Mouse (Mus musculus): ENCODE data around the gene Ecd. TPM values are rescaled to one million over a fixed set of nuclear protein-coding genes. Genes with fewer than 3 reads are reported as not detected.
"Not testable (repeated sequence)": the region's sequence is repeated elsewhere in the genome, so short reads cannot be mapped to it uniquely, and the experiment has no call there.

Gene Ecd
- total RNA-seq, 2 experiments from 2014 or later: 31.4 to 31.8 TPM

DNA sequence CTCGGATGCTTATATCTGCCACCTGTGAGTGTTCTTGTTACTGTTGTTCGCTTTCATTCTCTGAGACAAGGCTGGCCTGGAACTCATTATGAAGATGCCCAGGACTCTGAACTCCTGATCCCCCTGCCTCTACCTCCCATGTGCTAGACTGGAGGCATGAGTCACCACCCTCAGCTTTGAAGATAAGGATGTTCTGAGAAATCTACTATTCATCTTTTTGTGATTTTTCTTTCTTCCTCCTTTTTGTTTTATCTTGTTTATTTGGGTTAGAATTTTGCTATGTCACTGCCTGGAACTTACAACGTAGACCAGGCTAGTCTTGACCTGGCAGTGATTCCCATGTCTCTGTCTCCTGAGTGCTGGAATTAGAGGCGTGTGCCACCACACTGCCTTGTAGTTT is 16.6 kb downstream of the Ecd start:
- no peak for DNase-seq
- intact Hi-C loops (cut with DNase I): no loop called here

DNA sequence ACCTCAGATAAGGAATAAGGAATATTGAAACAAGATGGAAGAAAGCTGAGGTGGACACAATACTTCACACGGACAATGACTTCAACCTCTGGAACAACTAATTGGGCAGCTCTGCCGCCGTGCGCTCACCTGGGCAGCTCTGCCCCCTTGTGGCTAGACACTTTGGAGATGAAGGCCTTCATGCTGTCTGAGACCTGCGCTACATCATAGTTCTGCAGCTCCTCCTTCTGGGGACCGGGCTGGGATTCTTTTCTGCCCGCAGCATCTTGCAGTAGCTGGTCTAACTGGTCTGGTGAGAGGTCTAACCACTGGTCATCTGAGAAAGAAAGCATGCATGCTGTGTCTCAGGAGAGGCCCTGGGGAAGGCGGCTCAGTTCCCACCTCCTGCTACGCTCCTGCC is 19.4 kb downstream of the Ecd start:
- intact Hi-C loops (cut with DNase I): no loop called here
- no peak for DNase-seq

DNA sequence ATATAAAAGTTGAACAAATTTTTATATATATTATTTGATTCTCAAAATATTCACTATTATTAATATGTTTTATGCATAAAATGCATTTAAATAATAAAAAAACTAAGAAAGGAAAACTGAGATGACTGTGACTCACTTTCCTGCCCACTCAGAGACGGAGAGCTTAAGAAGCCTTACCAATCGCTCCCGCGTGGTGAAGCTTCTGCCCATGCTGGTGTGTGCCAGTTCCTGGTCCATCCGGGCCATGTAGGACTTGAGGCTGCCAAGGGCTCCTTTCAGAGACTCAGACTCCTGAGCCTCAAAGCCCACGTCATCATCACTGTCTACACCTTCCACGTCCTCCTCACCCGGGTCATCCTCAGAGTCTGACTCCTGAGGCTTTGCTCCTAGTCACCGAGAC is 23.7 kb downstream of the Ecd start:
- no peak for DNase-seq
- intact Hi-C loops (cut with DNase I): no loop called here

DNA sequence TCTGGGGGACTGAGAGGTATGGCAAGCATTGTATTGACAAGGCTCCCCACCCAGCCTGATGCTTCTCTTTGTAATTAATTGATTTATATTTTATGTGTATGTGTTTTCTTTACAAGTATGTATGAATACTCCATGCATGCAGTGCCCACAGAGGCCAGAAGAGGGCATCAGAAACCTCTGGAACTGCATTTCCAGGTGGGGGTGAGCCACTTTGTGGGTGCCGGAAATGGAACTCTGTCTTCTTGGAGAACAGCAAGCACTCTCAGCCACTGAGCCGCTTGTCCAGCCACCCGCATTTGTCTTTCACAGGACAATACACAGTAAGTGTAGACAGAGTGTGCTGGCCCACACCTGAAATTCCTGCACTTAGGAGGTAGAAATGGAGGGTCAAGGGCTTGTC is 28.5 kb downstream of the Ecd start:
- intact Hi-C loops (cut with DNase I): no loop called here
- peak; percentile 17 to 50 for DNase-seq

DNA sequence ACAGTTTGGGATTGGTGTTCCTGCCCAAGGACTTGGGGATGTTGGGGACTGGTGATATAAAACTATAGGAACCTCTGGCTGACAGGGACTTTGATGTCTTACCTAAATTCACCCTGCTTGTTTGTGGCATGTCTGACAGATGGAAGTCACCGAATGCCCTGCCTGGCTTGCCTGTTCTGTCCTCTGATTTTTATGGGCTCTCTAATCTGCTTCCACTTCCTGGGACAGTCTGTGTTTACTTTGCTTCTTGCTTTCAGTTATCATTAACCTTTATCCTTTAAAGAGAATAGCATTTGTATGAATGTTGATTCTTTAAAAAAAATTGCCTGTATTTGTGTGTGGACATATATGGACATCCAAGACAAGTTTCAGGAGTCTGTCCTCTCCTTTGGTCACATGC is 32.8 kb downstream of the Ecd start:
- no peak for DNase-seq
- intact Hi-C loops (cut with DNase I): no loop called here

DNA sequence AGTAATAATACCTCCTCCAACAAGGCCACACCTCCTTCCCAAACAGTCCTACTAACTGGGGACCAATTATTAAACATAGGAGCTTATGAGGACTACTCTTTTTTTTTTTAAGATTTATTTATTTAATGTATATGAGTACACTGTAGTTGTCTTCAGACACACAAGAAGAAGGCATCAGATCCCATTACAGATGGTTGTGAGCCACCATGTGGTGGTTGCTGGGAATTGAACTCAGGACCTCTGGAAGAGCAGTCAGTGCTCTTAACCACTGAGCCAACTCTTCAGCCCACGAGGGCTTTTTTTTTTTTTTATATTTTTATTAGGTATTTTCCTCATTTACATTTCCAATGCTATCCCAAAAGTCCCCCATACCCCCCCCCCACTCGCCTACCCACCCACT is 42.8 kb downstream of the Ecd start:
- DNase-seq; intact Hi-C loops (cut with DNase I): not testable (repeated sequence)

DNA sequence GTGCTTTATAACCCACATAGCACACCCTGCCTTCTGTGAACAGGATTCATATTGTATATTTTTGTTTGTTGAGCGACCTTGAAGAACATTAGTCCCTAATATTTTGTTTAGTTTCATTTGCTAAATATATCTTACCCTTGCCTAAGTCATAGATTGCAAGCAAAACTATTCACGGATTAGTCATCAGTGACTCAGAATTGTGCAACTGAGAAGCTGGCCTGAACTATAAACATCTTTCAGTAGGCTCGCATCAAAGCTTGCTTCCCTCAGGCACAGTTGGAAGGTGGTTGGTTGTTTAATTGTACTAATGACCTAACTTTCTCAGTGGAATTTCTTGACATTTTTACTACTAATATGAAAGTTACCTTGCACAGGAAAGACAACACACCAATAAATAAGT is 49.8 kb downstream of the Ecd start:
- intact Hi-C loops (cut with DNase I): no loop called here
- peak in 1 of 2 experiments; percentile 16 for DNase-seq

DNA sequence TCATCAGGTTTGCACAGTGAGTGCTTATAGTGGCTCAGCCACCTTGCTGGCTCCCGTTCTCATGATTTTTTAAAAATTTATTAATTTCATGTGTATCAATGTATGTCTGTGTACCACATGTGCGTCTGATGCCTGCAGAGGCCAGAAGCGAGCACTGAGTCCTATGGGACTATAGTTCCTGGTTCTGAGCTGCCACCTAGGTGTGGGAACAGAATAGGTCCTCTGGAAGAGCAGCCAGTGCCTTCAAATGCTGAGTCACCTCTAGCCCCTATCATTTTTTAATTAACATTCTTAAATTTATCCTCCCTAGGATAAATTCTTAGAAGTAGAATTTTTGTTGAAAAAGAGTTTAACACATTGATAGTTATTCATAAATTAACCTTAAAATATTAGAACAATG is 50.3 kb downstream of the Ecd start:
- DNase-seq: no peak
- intact Hi-C loops (cut with DNase I): no loop called here

DNA sequence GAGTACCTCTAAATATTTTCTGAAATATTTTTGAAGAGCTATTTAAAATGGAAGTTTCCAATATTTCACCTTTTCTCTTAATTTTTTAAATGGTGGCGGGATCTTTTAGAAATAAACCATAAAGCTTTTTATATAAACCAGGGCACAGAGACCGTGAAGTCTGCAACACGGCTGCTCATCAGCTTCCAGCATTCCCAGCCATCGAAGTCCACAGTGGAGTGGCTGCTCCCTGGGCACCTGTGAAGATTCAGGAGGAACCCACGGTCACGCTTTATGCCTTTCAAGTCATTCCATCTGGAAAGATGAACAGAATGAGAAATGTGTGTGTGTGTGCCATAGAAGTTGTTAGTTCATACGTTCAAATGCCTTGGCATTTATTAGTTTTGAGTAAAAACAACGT is 53.0 kb downstream of the Ecd start:
- DNase-seq: no peak
- intact Hi-C loops (cut with DNase I): no loop called here

DNA sequence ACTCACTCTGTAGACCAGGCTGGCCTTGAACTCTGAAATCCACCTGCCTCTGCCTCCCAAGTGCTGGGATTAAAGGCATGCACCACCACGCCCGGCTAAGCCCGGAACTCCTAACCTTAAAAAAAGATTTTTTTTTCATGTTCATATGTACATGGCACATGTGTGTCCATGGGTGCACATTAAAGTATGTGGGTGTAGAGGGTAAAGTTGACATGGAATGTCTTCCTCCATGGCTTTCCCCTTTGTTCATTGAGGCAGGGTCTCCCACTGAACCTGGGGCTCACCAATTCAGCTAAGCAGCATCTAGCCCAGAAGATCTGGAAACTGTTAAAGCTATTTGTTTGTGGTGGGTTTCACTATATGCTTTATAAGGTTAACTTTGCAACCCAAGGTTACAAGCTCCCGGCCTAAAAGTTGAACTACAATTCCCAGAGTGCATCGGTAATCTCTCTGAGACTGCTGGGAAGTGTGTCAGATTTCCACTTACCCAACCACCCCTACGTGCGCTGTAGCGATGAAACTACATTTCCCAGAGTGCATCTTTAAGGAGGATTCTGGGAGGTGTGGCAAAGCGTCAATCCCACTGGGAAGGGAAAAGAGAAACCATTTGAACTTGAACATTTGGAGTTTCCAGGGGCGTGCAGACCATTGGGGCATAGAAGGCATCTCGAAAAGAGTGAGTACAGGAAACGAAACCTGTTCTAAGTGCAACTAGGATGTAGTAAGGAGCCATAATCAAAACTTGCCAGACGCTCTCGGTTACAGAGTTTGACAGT is 53.6 kb downstream of the Ecd start, which contains the start of gene Nudt13:
Nudt13 (plus strand) TSS at position 581 of the 776 bp plus-strand sequence.
- intact Hi-C loops (cut with DNase I): no loop called here
- peak; percentile 92 for DNase-seq

DNA sequence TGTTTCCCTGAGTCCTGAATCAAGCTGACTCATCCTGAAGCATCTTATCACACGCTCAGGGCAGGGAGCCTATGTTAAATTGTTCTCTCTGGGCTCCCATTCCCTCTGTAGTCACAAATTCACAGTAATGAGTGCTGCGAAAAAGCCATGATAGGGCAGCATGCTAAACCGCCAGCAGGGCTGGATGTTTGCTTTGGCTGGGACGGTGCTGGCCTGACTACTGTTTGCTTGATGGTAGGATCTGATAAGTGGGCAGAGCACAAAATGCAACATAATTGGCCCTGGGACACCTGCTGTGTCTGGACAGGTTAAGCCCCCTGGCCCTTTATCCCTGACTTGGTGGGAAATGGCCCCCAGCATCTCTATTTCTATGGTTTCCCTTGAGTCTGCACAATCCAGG is 56.5 kb downstream of the Ecd start:
- no peak for DNase-seq
- intact Hi-C loops (cut with DNase I): no loop called here

Other genes starting within 250 kb of the Ecd start
- gene Saysd1, start 209.6 kb downstream of the Ecd start, total RNA-seq (2021): 1 to 10 TPM; 2.5 to 2.8 TPM
- 1 to 10 TPM; 1.1 to 1.4 TPM for gene Kcnk5, start 166.3 kb downstream of the Ecd start, total RNA-seq (2021)
- gene Kcnk16, start 78.9 kb downstream of the Ecd start, total RNA-seq (2021): not detected
- 10 to 100 TPM; 23.3 to 27.0 TPM for gene Nudt13, start 53.4 kb downstream of the Ecd start, total RNA-seq (2021)
- gene Fam149b, start within 50 bp of the Ecd start, total RNA-seq (2021): 10 to 100 TPM; 33.9 to 34.6 TPM
- gene Dnajc9, start 40.8 kb upstream of the Ecd start, total RNA-seq (2021): 10 to 100 TPM; 19.7 to 24.5 TPM
- gene Mrps16, start 45.5 kb upstream of the Ecd start, total RNA-seq (2021): 10 to 100 TPM; 71.5 to 72.4 TPM
- gene Cfap70, start 104.1 kb upstream of the Ecd start, total RNA-seq (2021): under 1 TPM in 1 of 2 experiments, not detected in 1; 0.77 TPM
- gene Anxa7, start 132.0 kb upstream of the Ecd start, total RNA-seq (2021): 10 to 100 TPM; 61.5 to 66.1 TPM
- gene Mss51, start 148.8 kb upstream of the Ecd start, total RNA-seq (2021): under 1 TPM; 0.60 to 0.69 TPM
- gene Ppp3cb, start 198.5 kb upstream of the Ecd start, total RNA-seq (2021): 10 to 100 TPM; 67.4 to 70.1 TPM

All from heart, postnatal 10 days (tissue).